Mouse (Mus musculus) cerebellum, postnatal 25 days (tissue): ENCODE results near the gene Npas3.

Experiments used
- DNase-seq, 2 experiments: peaks; one replicate each; pipeline ENCODE4 v3.0.0; 2021; ENCODE audit warnings: mixed read lengths in 2 of 2

Npas3 gene

GRCm38 (mm10) chr12:53605661-53606060, 357.2 kb downstream of the Npas3 start:
- peak in 1 of 2 experiments; percentile 4 for DNase-seq

GRCm38 (mm10) chr12:53612120-53612519, 363.6 kb downstream of the Npas3 start:
- peak; percentile 65 to 76 for DNase-seq

GRCm38 (mm10) chr12:53621271-53621670, 372.8 kb downstream of the Npas3 start:
- no peak for DNase-seq

- no peak for DNase-seq
These were observed 375.3 kb downstream of the Npas3 start for GRCm38 (mm10) chr12:53623793-53624192.

GRCm38 (mm10) chr12:53624379-53625021, 376.0 kb downstream of the Npas3 start:
- no peak for DNase-seq

GRCm38 (mm10) chr12:53629483-53630120, 381.1 kb downstream of the Npas3 start:
- DNase-seq = no peak

GRCm38 (mm10) chr12:53630607-53631006, 382.1 kb downstream of the Npas3 start:
- no peak for DNase-seq

- no peak for DNase-seq
These were observed 383.0 kb downstream of the Npas3 start for GRCm38 (mm10) chr12:53631315-53632106.

GRCm38 (mm10) chr12:53638571-53638970, 390.1 kb downstream of the Npas3 start:
- no peak for DNase-seq

GRCm38 (mm10) chr12:53647282-53647681, 398.8 kb downstream of the Npas3 start:
- no peak for DNase-seq

GRCm38 (mm10) chr12:53656301-53656700, 407.8 kb downstream of the Npas3 start:
- DNase-seq = no peak

- no peak for DNase-seq
These were observed 415.6 kb downstream of the Npas3 start for GRCm38 (mm10) chr12:53664084-53664483.

- no peak for DNase-seq
These were observed 423.4 kb downstream of the Npas3 start for GRCm38 (mm10) chr12:53671846-53672245.

- no peak for DNase-seq
These were observed 428.7 kb downstream of the Npas3 start for GRCm38 (mm10) chr12:53677091-53677630.

- DNase-seq = no peak
These were observed 429.7 kb downstream of the Npas3 start for GRCm38 (mm10) chr12:53678166-53678565.

GRCm38 (mm10) chr12:53679161-53679560, 430.7 kb downstream of the Npas3 start:
- no peak for DNase-seq

- peak in 1 of 2 experiments; percentile 9 for DNase-seq
These were observed 432.0 kb downstream of the Npas3 start for GRCm38 (mm10) chr12:53680501-53680900.

GRCm38 (mm10) chr12:53682036-53682435, 433.6 kb downstream of the Npas3 start:
- DNase-seq = no peak

GRCm38 (mm10) chr12:53692471-53692870, 444.0 kb downstream of the Npas3 start:
- DNase-seq = no peak

GRCm38 (mm10) chr12:53694346-53694745, 445.9 kb downstream of the Npas3 start:
- no peak for DNase-seq

- DNase-seq = no peak
These were observed 446.8 kb downstream of the Npas3 start for GRCm38 (mm10) chr12:53695324-53695723.

GRCm38 (mm10) chr12:53697645-53698044, 449.2 kb downstream of the Npas3 start:
- no peak for DNase-seq

- DNase-seq = no peak
These were observed 450.2 kb downstream of the Npas3 start for GRCm38 (mm10) chr12:53698483-53699227.
